Mouse (Mus musculus) kidney, postnatal 14 days (tissue): ENCODE data around the gene Gm7138.
"Not testable (repeated sequence)": the region's sequence is repeated elsewhere in the genome, so short reads cannot be mapped to it uniquely, and the experiment has no call there.

Experiments
- DNase-seq: peaks from one replicate; pipeline ENCODE4 v3.0.0; 2022; ENCODE audit warnings: mixed read lengths

Gene Gm7138

GRCm38 (mm10) chr10:77776844-77777243, at the start of gene Gm7138:
Gene Gm7138 (minus strand): TSS chr10:77776944.
- not testable (repeated sequence) for DNase-seq

DNA sequence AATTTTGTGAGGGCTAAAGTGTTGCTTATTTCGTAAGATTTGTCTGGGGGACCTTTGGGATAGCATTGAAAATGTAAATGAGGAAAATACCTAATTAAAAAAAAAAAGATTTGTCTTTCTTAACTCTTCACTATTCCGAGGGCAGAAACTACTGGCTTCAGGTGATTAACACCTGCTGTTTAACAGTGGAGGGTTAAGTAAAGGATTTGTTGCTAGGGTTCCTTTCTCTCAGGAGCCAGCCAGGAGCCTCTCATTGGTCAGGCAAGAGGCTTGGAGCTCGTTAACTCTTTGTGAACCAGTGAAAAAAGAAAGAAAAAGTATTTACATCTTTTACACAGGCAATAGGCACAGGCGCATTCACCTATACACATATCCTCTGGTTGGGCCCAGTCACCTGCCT, 42.5 kb upstream of the Gm7138 start:
- DNase-seq = no peak

DNA sequence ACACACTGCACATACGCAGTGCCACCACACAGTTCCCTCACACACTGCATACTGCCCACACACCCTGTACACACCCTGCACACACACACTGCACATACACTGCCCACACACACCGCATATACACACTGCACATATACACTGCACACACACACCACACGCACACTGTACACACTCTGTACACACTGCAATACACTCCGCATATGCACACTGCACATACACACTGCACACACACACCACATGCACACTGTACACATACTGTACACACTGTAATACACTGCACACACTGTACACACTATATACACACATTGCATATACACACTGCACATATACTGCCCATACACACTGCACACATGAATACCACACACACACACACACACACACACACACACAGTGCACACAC, 41.8 kb upstream of the Gm7138 start:
- no peak for DNase-seq

GRCm38 (mm10) chr10:77815514-77815913, 38.8 kb upstream of the Gm7138 start:
- DNase-seq = peak; percentile 7

- no peak for DNase-seq
These were observed 37.6 kb upstream of the Gm7138 start, which contains the start of gene Gm2696 for GRCm38 (mm10) chr10:77814382-77814781. Gene Gm2696 (plus strand): TSS chr10:77814682.

- DNase-seq = no peak
These were observed 35.0 kb upstream of the Gm7138 start, which contains the start of gene Gm9507 for GRCm38 (mm10) chr10:77811743-77812142. Gene Gm9507 (minus strand): TSS chr10:77811843.

DNA sequence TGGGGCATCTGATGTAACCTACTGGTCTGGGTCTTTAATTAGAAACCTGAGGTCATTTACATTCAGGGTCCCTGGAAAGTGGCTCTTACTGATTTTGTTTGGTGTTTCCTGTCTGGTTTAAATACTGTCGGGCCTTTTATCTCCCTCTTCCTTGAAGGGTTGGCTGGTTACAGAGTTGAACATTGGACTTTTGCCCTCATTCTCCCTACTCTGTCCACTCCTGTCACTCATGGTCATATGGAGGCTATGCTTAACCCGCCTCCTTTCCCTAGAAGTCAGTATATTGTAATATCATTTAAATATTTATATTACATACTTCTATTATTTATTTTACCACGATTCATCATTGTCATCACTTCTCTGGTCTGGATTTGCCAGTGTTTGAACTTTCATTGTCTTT, 27.4 kb upstream of the Gm7138 start:
- no peak for DNase-seq

- no peak for DNase-seq
These were observed 22.3 kb upstream of the Gm7138 start, which contains the start of gene Gm19668 for GRCm38 (mm10) chr10:77798921-77799508. Gene Gm19668 (minus strand): TSS chr10:77799133.

DNA sequence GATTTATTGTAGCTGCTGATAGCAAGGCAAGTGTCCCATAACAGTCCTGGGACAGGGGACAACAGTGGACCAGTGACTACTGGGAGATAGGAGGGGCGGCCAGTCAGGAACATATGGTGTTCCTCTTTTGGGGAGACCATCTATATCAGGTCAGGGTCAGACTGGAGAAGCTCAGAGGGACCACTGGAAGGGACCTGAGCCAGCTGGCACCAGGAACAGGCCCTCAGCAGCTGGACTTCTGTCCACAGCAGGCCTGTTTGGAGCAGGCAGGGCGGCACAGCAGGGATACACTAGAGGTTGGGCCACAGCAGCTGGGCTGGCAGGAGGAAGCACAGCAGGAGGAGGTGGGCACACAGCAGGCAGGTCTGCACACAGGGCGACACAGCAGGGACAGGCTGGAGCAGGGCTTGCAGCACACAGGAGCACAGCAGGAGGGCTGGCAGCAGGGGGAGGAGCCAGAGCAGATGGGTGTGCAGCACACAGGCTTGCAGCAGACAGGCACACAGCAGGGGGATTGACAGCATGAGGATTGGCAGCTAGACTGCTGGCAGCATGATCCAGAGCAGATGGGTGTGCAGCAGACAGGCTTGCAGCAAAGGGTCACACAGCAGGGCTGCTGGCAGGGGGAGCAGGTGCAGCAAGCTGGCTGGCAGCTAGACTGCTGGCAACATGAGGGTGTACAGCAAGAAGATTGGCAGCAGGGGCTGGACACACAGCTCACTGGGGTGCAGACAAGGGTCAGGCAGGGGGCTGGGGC, 21.6 kb upstream of the Gm7138 start:
- not testable (repeated sequence) for DNase-seq

- no peak for DNase-seq
These were observed 20.9 kb upstream of the Gm7138 start for GRCm38 (mm10) chr10:77797677-77798076.

- DNase-seq = no peak
These were observed 18.2 kb upstream of the Gm7138 start, which contains the start of gene Gm9639 for GRCm38 (mm10) chr10:77794976-77795375. Gene Gm9639 (minus strand): TSS chr10:77795076.

- no peak for DNase-seq
These were observed 11.9 kb upstream of the Gm7138 start for GRCm38 (mm10) chr10:77788621-77789020.

DNA sequence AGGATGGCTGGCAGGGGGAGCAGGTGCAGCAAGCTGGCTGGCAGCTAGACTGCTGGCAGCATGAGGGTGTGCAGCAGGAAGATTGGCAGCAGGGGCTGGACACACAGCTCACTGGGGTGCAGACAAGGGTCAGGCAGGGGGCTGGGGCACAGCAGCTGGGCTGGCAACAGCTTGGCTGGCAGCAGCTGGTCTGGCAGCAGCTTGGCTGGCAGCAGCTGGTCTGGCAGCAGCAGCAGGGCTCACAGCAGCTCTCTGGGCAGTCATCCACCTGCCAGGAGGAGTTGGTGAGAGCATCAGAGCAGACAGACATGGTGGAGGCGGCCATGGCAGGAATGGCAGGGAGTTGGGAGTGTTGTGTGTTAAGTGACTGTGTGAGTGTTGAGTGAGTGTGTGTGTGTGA, 11.1 kb upstream of the Gm7138 start, which contains the start of gene Gm7137:
Gene Gm7137 (minus strand): TSS at position 325 of the 400 bp plus-strand sequence.
- DNase-seq = not testable (repeated sequence)

DNA sequence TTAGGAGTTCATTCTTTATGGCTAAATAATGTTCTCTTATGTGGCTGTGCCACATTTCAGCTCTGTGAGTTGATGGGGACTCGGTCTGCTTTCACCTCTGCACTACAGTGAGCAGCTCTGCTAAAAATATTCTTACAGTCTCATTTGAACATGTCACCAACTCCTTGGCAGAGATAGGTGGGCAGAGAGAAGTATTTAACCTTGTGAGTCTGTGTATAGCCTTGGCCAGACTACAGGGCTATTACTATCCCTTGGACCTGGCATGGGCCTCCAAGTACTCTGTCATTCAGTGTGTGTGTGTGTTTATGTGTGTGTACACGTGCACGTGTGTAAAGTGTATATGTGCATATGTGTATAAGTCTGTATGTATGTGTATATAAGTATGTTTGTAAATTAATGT, 6.7 kb upstream of the Gm7138 start:
- not testable (repeated sequence) for DNase-seq

DNA sequence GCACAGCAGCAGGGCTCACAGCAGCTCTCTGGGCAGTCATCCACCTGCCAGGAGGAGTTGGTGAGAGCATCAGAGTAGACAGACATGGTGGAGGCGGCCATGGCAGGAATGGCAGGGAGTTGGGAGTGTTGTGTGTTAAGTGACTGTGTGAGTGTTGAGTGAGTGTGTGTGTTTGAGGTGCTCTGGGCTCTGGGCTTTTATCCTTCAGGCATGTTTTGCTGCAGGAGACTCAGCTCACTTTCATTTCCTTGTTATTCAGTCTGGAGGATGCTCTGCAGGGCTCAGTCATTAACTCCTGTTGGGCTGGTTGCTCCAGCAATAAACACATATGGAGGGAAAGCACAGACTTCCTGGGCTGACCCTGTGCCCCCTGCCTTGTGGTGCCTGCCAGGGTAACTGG, 5.7 kb upstream of the Gm7138 start, which contains the start of gene Gm3250:
Gene Gm3250 (minus strand): TSS at position 101 of the 400 bp plus-strand sequence.
- not testable (repeated sequence) for DNase-seq

DNA sequence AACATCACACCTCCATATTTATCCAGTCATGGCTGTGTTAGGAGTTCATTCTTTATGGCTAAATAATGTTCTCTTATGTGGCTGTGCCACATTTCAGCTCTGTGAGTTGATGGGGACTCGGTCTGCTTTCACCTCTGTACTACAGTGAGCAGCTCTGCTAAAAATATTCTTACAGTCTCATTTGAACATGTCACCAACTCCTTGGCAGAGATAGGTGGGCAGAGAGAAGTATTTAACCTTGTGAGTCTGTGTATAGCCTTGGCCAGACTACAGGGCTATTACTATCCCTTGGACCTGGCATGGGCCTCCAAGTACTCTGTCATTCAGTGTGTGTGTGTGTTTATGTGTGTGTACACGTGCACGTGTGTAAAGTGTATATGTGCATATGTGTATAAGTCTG, 4.6 kb downstream of the Gm7138 start:
- DNase-seq = not testable (repeated sequence)

DNA sequence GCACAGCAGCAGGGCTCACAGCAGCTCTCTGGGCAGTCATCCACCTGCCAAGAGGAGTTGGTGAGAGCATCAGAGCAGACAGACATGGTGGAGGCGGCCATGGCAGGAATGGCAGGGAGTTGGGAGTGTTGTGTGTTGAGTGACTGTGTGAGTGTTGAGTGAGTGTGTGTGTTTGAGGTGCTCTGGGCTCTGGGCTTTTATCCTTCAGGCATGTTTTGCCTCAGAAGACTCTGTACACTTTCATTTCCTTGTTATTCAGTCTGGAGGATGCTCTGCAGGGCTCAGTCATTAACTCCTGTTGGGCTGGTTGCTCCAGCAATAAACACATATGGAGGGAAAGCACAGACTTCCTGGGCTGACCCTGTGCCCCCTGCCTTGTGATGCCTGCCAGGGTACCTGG, 5.5 kb downstream of the Gm7138 start, which contains the start of gene Gm3238:
Gene Gm3238 (minus strand): TSS at position 101 of the 400 bp plus-strand sequence.
- not testable (repeated sequence) for DNase-seq

- no peak for DNase-seq
These were observed 7.0 kb downstream of the Gm7138 start for GRCm38 (mm10) chr10:77769727-77770126.

- DNase-seq = not testable (repeated sequence)
These were observed 17.2 kb downstream of the Gm7138 start, which contains the start of gene Gm3233 for GRCm38 (mm10) chr10:77759582-77759981. Gene Gm3233 (minus strand): TSS chr10:77759682.

- DNase-seq = no peak
These were observed 23.3 kb downstream of the Gm7138 start for GRCm38 (mm10) chr10:77753448-77753847.

DNA sequence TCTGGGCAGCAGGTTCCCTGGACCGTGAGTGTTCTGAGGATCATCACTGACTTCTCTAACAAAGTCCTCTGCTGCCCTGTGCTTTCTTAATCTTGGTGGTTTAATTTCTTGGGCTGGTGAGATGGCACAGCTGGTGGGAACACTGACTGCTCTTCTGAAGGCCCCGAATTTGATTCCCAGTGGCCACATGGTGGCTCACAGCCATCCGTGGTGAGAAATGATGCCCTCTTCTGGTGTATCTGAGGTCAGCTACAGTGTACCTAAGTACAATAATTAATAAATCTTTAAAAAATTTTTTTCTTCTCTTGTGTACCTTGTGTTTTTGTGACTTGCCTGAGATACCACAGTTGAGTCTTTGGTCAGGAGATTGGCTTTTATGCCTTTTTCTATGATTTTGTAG, 24.4 kb downstream of the Gm7138 start:
- not testable (repeated sequence) for DNase-seq

- DNase-seq = not testable (repeated sequence)
These were observed 25.5 kb downstream of the Gm7138 start, which contains the start of gene Gm9736 for GRCm38 (mm10) chr10:77751254-77751653. Gene Gm9736 (minus strand): TSS chr10:77751354.

GRCm38 (mm10) chr10:77750686-77751085, 26.1 kb downstream of the Gm7138 start:
- DNase-seq = not testable (repeated sequence)
